23 mouse cellular contexts compared by ENCODE assay signal in genomic region chr19:33081493-33081892, GRCm38 (mm10).
DNase-seq lines count a peak whose midpoint lies in the region; ATAC-seq and TF ChIP-seq lines count a peak whose summit lies in the region.
"Had no signal": no experiment of that assay in that cellular context is flagged by ENCODE, and none has a peak within 500 bp of the region (broad histone marks: within the 10 kb centered on the region; RNA-seq: fewer than 3 reads in every experiment).

No protein-coding gene starts in this region.

- no peak for DNase-seq in heart, adult 2 months
- no peak for DNase-seq in heart, adult 11 months
- DNase-seq in 416B (ENCODE audit: low read depth), result peak; percentile 32
- peak; percentile 76 for DNase-seq in induced T-regulatory cell, adult 2 months (ENCODE audit: low read depth)
- DNase-seq in spleen, postnatal 10 days (ENCODE audit: low spot score in 2 of 2), result no peak
- DNase-seq in layer of hippocampus, postnatal 36 days, result no peak
- DNase-seq: adrenal gland, adult 8-10 months; cerebellum, adult 11-12 months; cerebellum, postnatal 14 days; kidney, adult 2 months; kidney, postnatal 14 days; liver, postnatal 0 days; right cerebral cortex, adult 18-20 months had no signal

- H3K4me1 ChIP-seq in heart, adult 2 months (ENCODE audit: control insufficient read depth, insufficient read depth, low read length), result peaks cover 5% of the 10 kb centered on the region
- H3K4me1 ChIP-seq in kidney, embryonic 15.5 days, result 0 out of 2 replicates have a peak, but pooled peaks cover 3% of the 10 kb centered on the region
- H3K4me1 ChIP-seq: heart, embryonic 12.5 days; hindbrain, embryonic 13.5 days; midbrain, embryonic 15.5 days had no signal

- peak; percentile 94 for ATAC-seq in CD4-positive, CD25-positive, alpha-beta regulatory T cell, adult 4 months
- no peak for ATAC-seq in kidney, embryonic 15.5 days (replicated peaks; ENCODE audit: low FRiP score)
- ATAC-seq: liver, postnatal 0 days; lung, postnatal 0 days; midbrain, embryonic 15.5 days; Patski had no signal

- TF ChIP-seq POLR2A in heart, adult 2 months (IDR thresholded peaks at IDR 0.05; ENCODE audit: insufficient read depth, low read depth, low read length), result no peak

- no peak overlapping the region for H3K4me2 ChIP-seq in kidney, embryonic 15.5 days
- H3K4me2 ChIP-seq: embryonic facial prominence, embryonic 12.5 days; heart, embryonic 12.5 days; hindbrain, embryonic 13.5 days; midbrain, embryonic 15.5 days had no signal

- no peaks in the 10 kb centered on the region for H3K79me2 ChIP-seq in heart, adult 2 months (replicated peaks; ENCODE audit: control insufficient read depth, insufficient read depth, low read length)

- no peaks in the 10 kb centered on the region for H3K27me3 ChIP-seq in heart, adult 2 months (ENCODE audit: control insufficient read depth, insufficient read depth, low read length)
- no peaks in the 10 kb centered on the region for H3K27me3 ChIP-seq in kidney, embryonic 15.5 days
- H3K27me3 ChIP-seq: embryonic facial prominence, embryonic 12.5 days; heart, embryonic 12.5 days; hindbrain, embryonic 13.5 days; midbrain, embryonic 15.5 days; Patski had no signal

- TF ChIP-seq CTCF in heart, adult 2 months (IDR thresholded peaks at IDR 0.05), result no peak

- no peak overlapping the region for H3K9ac ChIP-seq in heart, adult 2 months (ENCODE audit: low read depth, low read length)
- H3K9ac ChIP-seq in kidney, embryonic 15.5 days, result no peak overlapping the region
- H3K9ac ChIP-seq: embryonic facial prominence, embryonic 12.5 days; heart, embryonic 12.5 days; hindbrain, embryonic 13.5 days; liver, postnatal 0 days; midbrain, embryonic 15.5 days had no signal

- peak overlapping the region; percentile 11 for H3K27ac ChIP-seq in heart, adult 2 months
- H3K27ac ChIP-seq in kidney, embryonic 15.5 days, result no peak overlapping the region
- H3K27ac ChIP-seq: embryonic facial prominence, embryonic 12.5 days; hindbrain, embryonic 13.5 days; macrophage; midbrain, embryonic 15.5 days had no signal

- TF ChIP-seq EP300 in heart, adult 2 months (IDR thresholded peaks at IDR 0.05; ENCODE audit: insufficient read depth, low read depth, low read length), result no peak

- intact Hi-C loops in heart, adult 2 months (cut with DNase I), result loop anchor here (5.0 kb wide), 1 partner anchor 324 kb away; the partner anchor contains the start of gene Pten

- H3K36me3 ChIP-seq in heart, adult 2 months (ENCODE audit: control insufficient read depth, insufficient read depth, low read length), result peaks cover 11% of the 10 kb centered on the region
- no peaks in the 10 kb centered on the region for H3K36me3 ChIP-seq in kidney, embryonic 15.5 days
- H3K36me3 ChIP-seq: embryonic facial prominence, embryonic 12.5 days; heart, embryonic 12.5 days; hindbrain, embryonic 13.5 days; midbrain, embryonic 15.5 days had no signal

- 60% methylated on average over 3 of the region's 3 CpGs for WGBS in heart, adult 2 months
- 81% methylated on average over 3 of the region's 3 CpGs for WGBS in kidney, embryonic 15.5 days

- H3K4me3 ChIP-seq in heart, adult 2 months, result no peak overlapping the region
- H3K4me3 ChIP-seq in kidney, embryonic 15.5 days (replicated peaks), result no peak overlapping the region
- H3K4me3 ChIP-seq: embryonic facial prominence, embryonic 12.5 days; heart, embryonic 12.5 days; hindbrain, embryonic 13.5 days; midbrain, embryonic 15.5 days; myocyte had no signal

- no peaks in the 10 kb centered on the region for H3K9me3 ChIP-seq in kidney, embryonic 15.5 days (replicated peaks)
- H3K9me3 ChIP-seq: embryonic facial prominence, embryonic 12.5 days; heart, embryonic 12.5 days; hindbrain, embryonic 13.5 days; midbrain, embryonic 15.5 days had no signal

Comparison
In these comparisons a context has a peak if more than half of its experiments do, and no peak if none do; other contexts are left out.
1. DNase-seq: peak in 416B (single experiment) and induced T-regulatory cell, adult 2 months (single experiment); none in heart, adult 2 months (0 of 2), heart, adult 11 months (single experiment), spleen, postnatal 10 days (0 of 2) and layer of hippocampus, postnatal 36 days (0 of 2).